Mouse (Mus musculus): Measurements from ENCODE around the gene Prkch.

- 0 out of 2 replicates have a peak, but pooled peaks have one; percentile 17 for TF ChIP-seq CTCF (IDR thresholded peaks at IDR 0.05; ENCODE audit: borderline replicate concordance, control insufficient read depth, extremely low read depth, insufficient read depth, low read length, poor library complexity)
- no peak for TF ChIP-seq POLR2A (IDR thresholded peaks at IDR 0.05; ENCODE audit: control insufficient read depth, extremely low read depth, insufficient read depth, low read length, poor library complexity)
Observed at GRCm38 (mm10) chr12:73545672-73546085, 38.9 kb upstream of the Prkch start.

Measured in thymus, adult 2 months (tissue).